Mouse (Mus musculus) CH12.LX (cell line): ENCODE results near the gene B3glct. TPM values are rescaled to one million over a fixed set of nuclear protein-coding genes. Genes with fewer than 3 reads are reported as not detected.

ENCODE experiments used
- DNase-seq: peaks from one replicate; pipeline ENCODE4 v3.0.0-alpha.2; 2013; ENCODE audit errors: extremely low read depth
- H3K27ac ChIP-seq: 2 replicates; pipeline ENCODE4 v1.5.1; 2012; ENCODE audit warnings: low read depth, mild to moderate bottlenecking, control low read depth, moderate library complexity; ENCODE audit not compliant: insufficient read depth
- H3K27me3 ChIP-seq: replicated peaks from 2 replicates; pipeline ENCODE3; 2012; ENCODE audit warnings: inconsistent platforms
- H3K36me3 ChIP-seq, 2 experiments: replicated peaks in 1 of 2; 2 replicates each; pipeline versions ENCODE3 to v1.6.1; 2012; ENCODE audit warnings: inconsistent platforms in 1 of 2, low read length in 1 of 2, mild to moderate bottlenecking in 1 of 2, mixed read lengths in 1 of 2, moderate library complexity in 1 of 2; ENCODE audit not compliant: control insufficient read depth in 1 of 2, insufficient read depth in 1 of 2
- H3K4me1 ChIP-seq, 2 experiments: 2 replicates each; pipeline ENCODE4 v1.6.1; 2012; ENCODE audit warnings: inconsistent platforms in 1 of 2, moderate library complexity in 1 of 2; ENCODE audit not compliant: insufficient read depth in 2 of 2, control insufficient read depth in 1 of 2
- H3K4me2 ChIP-seq: 2 replicates; pipeline ENCODE4 v1.6.1; 2012; ENCODE audit warnings: low read depth, mild to moderate bottlenecking, control low read depth; ENCODE audit not compliant: poor library complexity, insufficient read depth, severe bottlenecking
- H3K4me3 ChIP-seq, 3 experiments: fragments of 150-350 bp in 1 of 3; sonication (generic) in 1 of 3; replicated peaks in 1 of 3; 2 replicates each; pipeline versions ENCODE3 to v1.5.1; 2011 to 2012; ENCODE audit warnings: low read depth in 2 of 3, low read length in 2 of 3, mild to moderate bottlenecking in 2 of 3, moderate library complexity in 2 of 3, control low read depth in 1 of 3, improper control_type of control experiment in 1 of 3, inconsistent platforms in 1 of 3, mixed read lengths in 1 of 3; ENCODE audit not compliant: poor library complexity in 1 of 3
- H3K79me2 ChIP-seq: replicated peaks from 2 replicates; pipeline ENCODE4 v1.6.1; 2012; ENCODE audit warnings: mild to moderate bottlenecking, moderate library complexity; ENCODE audit not compliant: control insufficient read depth, poor library complexity, insufficient read depth, severe bottlenecking; ENCODE audit errors: extremely low read depth
- H3K9ac ChIP-seq: 2 replicates; pipeline ENCODE4 v1.6.1; 2012; ENCODE audit warnings: low read depth, mild to moderate bottlenecking, control low read depth, moderate library complexity; ENCODE audit not compliant: insufficient read depth
- H3K9me3 ChIP-seq: replicated peaks from 2 replicates; pipeline ENCODE3; 2012; ENCODE audit warnings: low read length, inconsistent platforms, mixed read lengths
- BHLHE40 ChIP-seq: IDR thresholded peaks from 2 replicates; pipeline ENCODE4 v1.6.1; 2011; ENCODE audit warnings: mild to moderate bottlenecking, low read depth, low read length, improper control_type of control experiment
- CHD1 ChIP-seq: IDR thresholded peaks from 2 replicates; pipeline ENCODE4 v1.6.1; 2012; ENCODE audit warnings: low read depth, low read length, improper control_type of control experiment, inconsistent platforms
- CHD2 ChIP-seq: IDR thresholded peaks from 2 replicates; pipeline ENCODE4 v1.6.1; 2011; ENCODE audit warnings: low read length, improper control_type of control experiment
- E2F4 ChIP-seq: IDR thresholded peaks from 2 replicates; pipeline ENCODE4 v1.6.1; 2011; ENCODE audit warnings: low read depth, low read length, improper control_type of control experiment; ENCODE audit not compliant: insufficient replicate concordance
- ETS1 ChIP-seq: conservative IDR thresholded peaks from 2 replicates; pipeline ENCODE4 v1.6.1; 2012; ENCODE audit warnings: low read depth, mild to moderate bottlenecking, inconsistent platforms, low read length, improper control_type of control experiment, moderate library complexity
- IRF4 ChIP-seq: IDR thresholded peaks from 2 replicates; pipeline ENCODE4 v1.6.1; 2014; ENCODE audit warnings: low read depth, mild to moderate bottlenecking, inconsistent platforms, low read length, improper control_type of control experiment
- MAFK ChIP-seq: IDR thresholded peaks from 2 replicates; pipeline ENCODE4 v1.6.1; 2011; ENCODE audit warnings: low read length, improper control_type of control experiment; ENCODE audit not compliant: insufficient replicate concordance
- MAX ChIP-seq: IDR thresholded peaks from 2 replicates; pipeline ENCODE4 v1.6.1; 2011; ENCODE audit warnings: low read length, improper control_type of control experiment
- MAZ ChIP-seq: IDR thresholded peaks from 2 replicates; pipeline ENCODE4 v1.6.1; 2012; ENCODE audit warnings: low read depth, mild to moderate bottlenecking, inconsistent platforms, low read length, improper control_type of control experiment, moderate library complexity
- MEF2A ChIP-seq: IDR thresholded peaks from 2 replicates; pipeline ENCODE4 v1.6.1; 2014; ENCODE audit warnings: low read depth, mild to moderate bottlenecking, inconsistent platforms, low read length, improper control_type of control experiment, borderline replicate concordance
- MXI1 ChIP-seq: IDR thresholded peaks from 2 replicates; pipeline ENCODE4 v1.6.1; 2011; ENCODE audit warnings: mild to moderate bottlenecking, low read depth, low read length, improper control_type of control experiment
- MYC ChIP-seq: IDR thresholded peaks from 2 replicates; pipeline ENCODE4 v1.6.1; 2011; ENCODE audit warnings: low read depth, mild to moderate bottlenecking, improper control_type of control experiment, low read length
- NELFE ChIP-seq: IDR thresholded peaks from 2 replicates; pipeline ENCODE4 v1.6.1; 2011; ENCODE audit warnings: low read depth, low read length, improper control_type of control experiment
- PAX5 ChIP-seq: IDR thresholded peaks from 2 replicates; pipeline ENCODE4 v1.6.1; 2012; ENCODE audit warnings: low read length, inconsistent platforms, mixed read lengths
- POLR2A ChIP-seq: IDR thresholded peaks from 2 replicates; pipeline ENCODE4 v1.6.1; 2011; ENCODE audit warnings: low read depth, mild to moderate bottlenecking, improper control_type of control experiment, low read length
- POLR2AphosphoS2 ChIP-seq: IDR thresholded peaks from 2 replicates; pipeline ENCODE4 v1.6.1; 2011; ENCODE audit warnings: low read depth, low read length, improper control_type of control experiment
- RAD21 ChIP-seq: IDR thresholded peaks from 2 replicates; pipeline ENCODE4 v1.6.1; 2011; ENCODE audit warnings: low read depth, mild to moderate bottlenecking, low read length, improper control_type of control experiment, moderate library complexity
- SIN3A ChIP-seq: IDR thresholded peaks from 2 replicates; pipeline ENCODE4 v1.6.1; 2012; ENCODE audit warnings: low read length, improper control_type of control experiment, inconsistent platforms
- TBP ChIP-seq: conservative IDR thresholded peaks from 2 replicates; pipeline ENCODE4 v1.6.1; 2011; ENCODE audit warnings: low read depth, low read length, improper control_type of control experiment
- USF2 ChIP-seq: conservative IDR thresholded peaks from 2 replicates; pipeline ENCODE4 v1.6.1; 2011; ENCODE audit warnings: low read depth, low read length, improper control_type of control experiment
- ZC3H11A ChIP-seq: IDR thresholded peaks from 2 replicates; pipeline ENCODE4 v1.6.1; 2012; ENCODE audit warnings: low read depth, mild to moderate bottlenecking, inconsistent platforms, low read length, improper control_type of control experiment
- ZKSCAN1 ChIP-seq: IDR thresholded peaks from 2 replicates; pipeline ENCODE4 v1.6.1; 2012; ENCODE audit warnings: low read depth, inconsistent platforms, low read length, improper control_type of control experiment, borderline replicate concordance
- ZMIZ1 ChIP-seq: IDR thresholded peaks from 2 replicates; pipeline ENCODE4 v1.6.1; 2012; ENCODE audit warnings: low read depth, mild to moderate bottlenecking, inconsistent platforms, low read length, improper control_type of control experiment
- ZNF384 ChIP-seq: IDR thresholded peaks from 2 replicates; pipeline ENCODE4 v1.6.1; 2012; ENCODE audit warnings: low read depth, low read length, improper control_type of control experiment, inconsistent platforms
- dilution Hi-C: fragments of 300-500 bp; cut with MboI; formaldehyde crosslinking; loops from 2 replicates; pipeline ENCODE4 v1.14.3; 2020; ENCODE audit warnings: low sequenced_read_pairs; ENCODE audit not compliant: extremely low pct_unique_long_range_greater_than_20kb, extremely low pct_ligation_motif_present
- in situ Hi-C: fragments of 300-500 bp; cut with MboI; formaldehyde crosslinking; loops from 3 replicates; pipeline ENCODE4 v1.14.3; 2019; ENCODE audit warnings: low sequenced_read_pairs, low pct_ligation_motif_present, low pct_unique_long_range_greater_than_20kb, mixed read lengths
- polyA plus RNA-seq: library from polyadenylated mRNA; unstranded; fragments of >175 nt; gene quantifications from 2 replicates; pipeline ENCODE4 v1.2.1, GENCODE M21; 2012; ENCODE audit warnings: low read depth; ENCODE audit not compliant: insufficient read length
- total RNA-seq, 2 experiments: library from RNA; depleted of rRNA; stranded (reverse); fragments of 300-350 nt in 1 of 2; fragments of >200 nt in 1 of 2; gene quantifications; 2 replicates each; pipeline ENCODE4 v1.2.3; 2012 to 2014

B3glct gene
- total and polyA plus RNA-seq, 3 experiments, result 0.38 to 2.1 (median 1.3) TPM

GRCm38 (mm10) chr5:149713834-149714233 lies 35.8 kb downstream of the B3glct start:
- TF ChIP-seq MAZ, result no peak
- TF ChIP-seq ZNF384, result no peak
- TF ChIP-seq CHD2, result no peak
- no peak for TF ChIP-seq PAX5
- TF ChIP-seq RAD21, result no peak
- TF ChIP-seq TBP, result no peak
- no peak for TF ChIP-seq SIN3A
- no peak for TF ChIP-seq IRF4
- no peak for TF ChIP-seq ETS1
- TF ChIP-seq ZMIZ1, result no peak
- no peak for TF ChIP-seq BHLHE40
- TF ChIP-seq CHD1, result no peak
- TF ChIP-seq ZKSCAN1, result no peak
- TF ChIP-seq E2F4, result no peak
- no peak for TF ChIP-seq MEF2A
- no peak for TF ChIP-seq ZC3H11A
- no peak for TF ChIP-seq USF2
- no peak for TF ChIP-seq MAFK
- TF ChIP-seq MYC, result no peak
- TF ChIP-seq MAX, result no peak
- H3K9me3 ChIP-seq, result peaks cover 28% of the 10 kb centered on the region
- in situ Hi-C loops (no loop called here), dilution Hi-C loops (no loop called here)
- no peaks in the 10 kb centered on the region for H3K4me1 ChIP-seq
- no peak for DNase-seq
- H3K79me2 ChIP-seq, result no peaks in the 10 kb centered on the region
- H3K4me2 ChIP-seq, result no peak overlapping the region
- no peak overlapping the region for H3K4me3 ChIP-seq
- H3K36me3 ChIP-seq, result no peaks in the 10 kb centered on the region
- H3K27ac ChIP-seq, result no peak overlapping the region
- H3K9ac ChIP-seq, result no peak overlapping the region
- no peaks in the 10 kb centered on the region for H3K27me3 ChIP-seq

- Histone ChIP-seq H3K4me1 (no peaks in the 10 kb centered on the region), H3K4me2 (no peak overlapping the region), H3K36me3 (no peaks in the 10 kb centered on the region), H3K9ac (no peak overlapping the region), H3K79me2 (no peaks in the 10 kb centered on the region), H3K9me3 (peaks cover 31% of the 10 kb centered on the region), H3K4me3 (no peak overlapping the region), H3K27me3 (no peaks in the 10 kb centered on the region), H3K27ac (no peak overlapping the region)
- TF ChIP-seq CHD2 (no peak), E2F4 (no peak), NELFE (no peak), POLR2A (no peak), POLR2AphosphoS2 (no peak), MXI1 (no peak)
- dilution Hi-C loops, result no loop called here
- in situ Hi-C loops, result no loop called here
- no peak for DNase-seq
These were observed 37.7 kb downstream of the B3glct start for GRCm38 (mm10) chr5:149715571-149716328.
